Comparison of ENCODE assay signal across 14 mouse cellular contexts in genomic region chr9:72750272-72750671, GRCm38 (mm10). TPM values are rescaled to one million over a fixed set of nuclear protein-coding genes. Genes with fewer than 3 reads are reported as not detected.
DNase-seq lines count a peak whose midpoint lies in the region; ATAC-seq and TF ChIP-seq lines count a peak whose summit lies in the region.
"Had no signal": no experiment of that assay in that cellular context is flagged by ENCODE, and none has a peak within 500 bp of the region (broad histone marks: within the 10 kb centered on the region; RNA-seq: fewer than 3 reads in every experiment).

No protein-coding gene starts in this region.

- no peak overlapping the region for H3K27ac ChIP-seq in heart, postnatal 0 days (ENCODE audit: low read depth)
- no peak overlapping the region for H3K27ac ChIP-seq in midbrain, embryonic 12.5 days (replicated peaks)
- H3K27ac ChIP-seq in midbrain, embryonic 14.5 days (replicated peaks; ENCODE audit: low read depth, low read length) = no peak overlapping the region
- H3K27ac ChIP-seq in limb, embryonic 11.5 days (replicated peaks; ENCODE audit: low read depth, low read length) = no peak overlapping the region
- H3K27ac ChIP-seq in left cerebral cortex, adult 2 months = no peak overlapping the region
- H3K27ac ChIP-seq: heart, embryonic 10.5 days; hindbrain, embryonic 10.5 days had no signal

- H3K36me3 ChIP-seq in heart, postnatal 0 days (replicated peaks; ENCODE audit: control insufficient read depth, insufficient read depth, low read length) = peaks cover 41% of the 10 kb centered on the region
- H3K36me3 ChIP-seq in midbrain, embryonic 12.5 days = peaks cover 40% of the 10 kb centered on the region
- peaks cover 42% of the 10 kb centered on the region for H3K36me3 ChIP-seq in midbrain, embryonic 14.5 days (ENCODE audit: control insufficient read depth, insufficient read depth, low read length)
- H3K36me3 ChIP-seq in limb, embryonic 11.5 days (ENCODE audit: control insufficient read depth, insufficient read depth, low read length) = peaks cover 32% of the 10 kb centered on the region

- DNase-seq in heart, postnatal 0 days (ENCODE audit: low spot score) = no peak
- no peak for DNase-seq in heart, postnatal 25 days (ENCODE audit: low spot score)
- DNase-seq in midbrain, embryonic 14.5 days = no peak
- no peak for DNase-seq in limb, embryonic 11.5 days (ENCODE audit: low spot score)
- DNase-seq in adrenal gland, adult 2 months = no peak
- no peak for DNase-seq in left cerebral cortex, adult 11 months (ENCODE audit: low spot score)
- DNase-seq in left cerebral cortex, adult 2 months (ENCODE audit: extremely low spot score in 1 of 2, low spot score in 2 of 2) = no peak
- DNase-seq: cerebellum, adult 2 months; kidney, adult 8-10 months; lung, postnatal 10 days had no signal

- H3K9me3 ChIP-seq in heart, postnatal 0 days (replicated peaks; ENCODE audit: control insufficient read depth, low read length) = no peaks in the 10 kb centered on the region
- H3K9me3 ChIP-seq in midbrain, embryonic 12.5 days = no peaks in the 10 kb centered on the region
- no peaks in the 10 kb centered on the region for H3K9me3 ChIP-seq in midbrain, embryonic 14.5 days (ENCODE audit: control insufficient read depth, low read length)
- H3K9me3 ChIP-seq in limb, embryonic 11.5 days (ENCODE audit: control insufficient read depth, low read length) = no peaks in the 10 kb centered on the region
- H3K9me3 ChIP-seq: heart, embryonic 10.5 days; hindbrain, embryonic 10.5 days had no signal

- 65% methylated on average over 2 of the region's 2 CpGs for WGBS in heart, postnatal 0 days
- 58% methylated on average over 2 of the region's 2 CpGs for WGBS in midbrain, embryonic 12.5 days
- 59% methylated on average over 2 of the region's 2 CpGs for WGBS in midbrain, embryonic 14.5 days
- WGBS in limb, embryonic 11.5 days = 67% methylated on average over 2 of the region's 2 CpGs

- TF ChIP-seq EP300 in heart, postnatal 0 days (IDR thresholded peaks at IDR 0.05; ENCODE audit: low read depth) = no peak

- no peak overlapping the region for H3K9ac ChIP-seq in heart, postnatal 0 days (replicated peaks; ENCODE audit: low read depth, low read length)
- no peak overlapping the region for H3K9ac ChIP-seq in midbrain, embryonic 12.5 days (replicated peaks)
- no peak overlapping the region for H3K9ac ChIP-seq in midbrain, embryonic 14.5 days (replicated peaks; ENCODE audit: low read length)
- H3K9ac ChIP-seq in limb, embryonic 11.5 days (ENCODE audit: low read length) = no peak overlapping the region

- intact Hi-C loops in heart, postnatal 25 days (cut with DNase I) = no loop called here
- intact Hi-C loops in left cerebral cortex, adult 2 months (cut with DNase I) = no loop called here

- H3K4me2 ChIP-seq in heart, postnatal 0 days (ENCODE audit: low read depth, low read length) = no peak overlapping the region
- no peak overlapping the region for H3K4me2 ChIP-seq in midbrain, embryonic 12.5 days (replicated peaks)
- no peak overlapping the region for H3K4me2 ChIP-seq in midbrain, embryonic 14.5 days (ENCODE audit: low read length)
- H3K4me2 ChIP-seq in limb, embryonic 11.5 days (ENCODE audit: low read depth, severe bottlenecking) = no peak overlapping the region

- H3K4me1 ChIP-seq in heart, postnatal 0 days (ENCODE audit: control insufficient read depth, insufficient read depth) = no peaks in the 10 kb centered on the region
- H3K4me1 ChIP-seq in midbrain, embryonic 12.5 days = peaks cover 12% of the 10 kb centered on the region; the same call in 1 of the 2 replicates
- no peaks in the 10 kb centered on the region for H3K4me1 ChIP-seq in midbrain, embryonic 14.5 days (ENCODE audit: control insufficient read depth, insufficient read depth, low read length)
- H3K4me1 ChIP-seq in limb, embryonic 11.5 days (ENCODE audit: control insufficient read depth, insufficient read depth, low read length) = peaks cover 7% of the 10 kb centered on the region

- H3K4me3 ChIP-seq in heart, postnatal 0 days (ENCODE audit: low read depth, low read length) = no peak overlapping the region
- no peak overlapping the region for H3K4me3 ChIP-seq in midbrain, embryonic 12.5 days
- no peak overlapping the region for H3K4me3 ChIP-seq in midbrain, embryonic 14.5 days (replicated peaks; ENCODE audit: low read depth, low read length)
- H3K4me3 ChIP-seq in limb, embryonic 11.5 days (ENCODE audit: low read depth, low read length) = no peak overlapping the region
- no peak overlapping the region for H3K4me3 ChIP-seq in left cerebral cortex, adult 2 months
- H3K4me3 ChIP-seq: heart, embryonic 10.5 days; hindbrain, embryonic 10.5 days had no signal

- ATAC-seq in heart, postnatal 0 days (ENCODE audit: insufficient read depth, low read depth) = no peak
- 0 out of 2 replicates have a peak, but pooled peaks have one; percentile 4 for ATAC-seq in midbrain, embryonic 12.5 days (ENCODE audit: low FRiP score, low read depth)
- no peak for ATAC-seq in midbrain, embryonic 14.5 days (ENCODE audit: low FRiP score, low TSS enrichment)
- ATAC-seq in limb, embryonic 11.5 days (ENCODE audit: insufficient number of reproducible peaks, low FRiP score, low TSS enrichment, low read depth) = peak; percentile 38

- H3K27me3 ChIP-seq in heart, postnatal 0 days (ENCODE audit: control insufficient read depth, insufficient read depth, low read length) = no peaks in the 10 kb centered on the region
- no peaks in the 10 kb centered on the region for H3K27me3 ChIP-seq in midbrain, embryonic 12.5 days
- no peaks in the 10 kb centered on the region for H3K27me3 ChIP-seq in midbrain, embryonic 14.5 days (ENCODE audit: control insufficient read depth, insufficient read depth, low read length)
- H3K27me3 ChIP-seq in limb, embryonic 11.5 days (ENCODE audit: control insufficient read depth, insufficient read depth, low read length) = no peaks in the 10 kb centered on the region

- TF ChIP-seq CTCF in heart, postnatal 0 days (IDR thresholded peaks at IDR 0.05; ENCODE audit: low read depth) = 0 out of 2 replicates have a peak, but pooled peaks have one; percentile 6
- TF ChIP-seq CTCF in left cerebral cortex, adult 2 months (IDR thresholded peaks at IDR 0.05) = no peak

RNA-seq across cellular contexts. Expression of gene Prtg, which starts 56.4 kb away (rescaled TPM):
- total RNA-seq in heart, postnatal 0 days (2014; rRNA removed; ENCODE audit: low replicate concordance) = 0.04 and 0.73 TPM in 2 replicates
- polyA plus RNA-seq in heart, postnatal 0 days (2015; fragmentation: Nextera tagmentation; extraction: Ambion mirVana) = 0.15 and 0.31 TPM in 2 replicates
- total RNA-seq in heart, postnatal 25 days (2021) = under 1 TPM; 0.08 to 0.45 TPM
- polyA plus RNA-seq in midbrain, embryonic 12.5 days (2016; fragmentation: Nextera tagmentation; extraction: Ambion mirVana) = 2.3 and 2.6 TPM in 2 replicates
- polyA plus RNA-seq in midbrain, embryonic 14.5 days (2014; fragmentation: Nextera tagmentation; extraction: Ambion mirVana) = 0.30 and 0.54 TPM in 2 replicates
- polyA plus RNA-seq in limb, embryonic 11.5 days (2014; fragmentation: Nextera tagmentation; extraction: Ambion mirVana) = 2.7 and 3.2 TPM in 2 replicates
- under 1 TPM; 0.17 to 0.21 TPM for total RNA-seq in adrenal gland, adult 2 months (2021)
- polyA plus RNA-seq in adrenal gland, adult 2 months (2012; rRNA removed) = 0.04 and 0.07 TPM in 2 replicates
- total RNA-seq in left cerebral cortex, adult 2 months (2021) = 1 to 10 TPM; 1.5 to 1.8 TPM
- total RNA-seq: monocyte, adult 5-6 weeks had no signal

Comparison
In these comparisons a context has a peak if more than half of its experiments do, and no peak if none do; other contexts are left out.
1. ATAC-seq: peak in midbrain, embryonic 12.5 days (single experiment) and limb, embryonic 11.5 days (single experiment); none in heart, postnatal 0 days (single experiment) and midbrain, embryonic 14.5 days (single experiment).